Comparison of ENCODE assay signal across 29 mouse cellular contexts in genomic region chr2:67858340-67858739, GRCm38 (mm10).
DNase-seq lines count a peak whose midpoint lies in the region; ATAC-seq lines count a peak whose summit lies in the region.
"Had no signal": no experiment of that assay in that cellular context is flagged by ENCODE, and none has a peak within 500 bp of the region (broad histone marks: within the 10 kb centered on the region; RNA-seq: fewer than 3 reads in every experiment).

No protein-coding gene starts in this region.

- H3K9me3 ChIP-seq in forebrain, embryonic 15.5 days: no peaks in the 10 kb centered on the region
- no peaks in the 10 kb centered on the region for H3K9me3 ChIP-seq in forebrain, embryonic 11.5 days (ENCODE audit: control insufficient read depth, low read length)
- H3K9me3 ChIP-seq in hindbrain, embryonic 15.5 days: no peaks in the 10 kb centered on the region
- no peaks in the 10 kb centered on the region for H3K9me3 ChIP-seq in hindbrain, embryonic 14.5 days (ENCODE audit: control insufficient read depth, low read length)
- H3K9me3 ChIP-seq in midbrain, embryonic 14.5 days (ENCODE audit: control insufficient read depth, low read length): no peaks in the 10 kb centered on the region
- H3K9me3 ChIP-seq in midbrain, embryonic 15.5 days: no peaks in the 10 kb centered on the region
- H3K9me3 ChIP-seq in neural tube, embryonic 13.5 days: no peaks in the 10 kb centered on the region
- H3K9me3 ChIP-seq: embryonic facial prominence, embryonic 13.5 days; embryonic facial prominence, embryonic 15.5 days; forebrain, embryonic 10.5 days; forebrain, embryonic 13.5 days had no signal

- no peak overlapping the region for H3K27ac ChIP-seq in forebrain, embryonic 15.5 days (replicated peaks)
- H3K27ac ChIP-seq in forebrain, embryonic 11.5 days (ENCODE audit: low read depth, low read length): no peak overlapping the region
- H3K27ac ChIP-seq in hindbrain, embryonic 15.5 days (replicated peaks): 0 out of 2 replicates have a peak overlapping the region, but pooled peaks have one; percentile 1
- H3K27ac ChIP-seq in hindbrain, embryonic 14.5 days: no peak overlapping the region
- peak overlapping the region; percentile 15; the same call in 1 of the 2 replicates for H3K27ac ChIP-seq in midbrain, embryonic 14.5 days (replicated peaks; ENCODE audit: low read depth, low read length)
- H3K27ac ChIP-seq in midbrain, embryonic 15.5 days: no peak overlapping the region
- peak overlapping the region; percentile 46 for H3K27ac ChIP-seq in neural tube, embryonic 13.5 days (replicated peaks)
- H3K27ac ChIP-seq: embryonic facial prominence, embryonic 13.5 days; embryonic facial prominence, embryonic 15.5 days; forebrain, embryonic 10.5 days; forebrain, embryonic 13.5 days had no signal

- no peaks in the 10 kb centered on the region for H3K36me3 ChIP-seq in forebrain, embryonic 15.5 days
- no peaks in the 10 kb centered on the region for H3K36me3 ChIP-seq in forebrain, embryonic 11.5 days (ENCODE audit: control insufficient read depth, insufficient read depth, low read length)
- H3K36me3 ChIP-seq in hindbrain, embryonic 15.5 days: no peaks in the 10 kb centered on the region
- H3K36me3 ChIP-seq in hindbrain, embryonic 14.5 days (replicated peaks; ENCODE audit: control insufficient read depth, insufficient read depth): no peaks in the 10 kb centered on the region
- no peaks in the 10 kb centered on the region for H3K36me3 ChIP-seq in midbrain, embryonic 14.5 days (ENCODE audit: control insufficient read depth, insufficient read depth, low read length)
- H3K36me3 ChIP-seq in midbrain, embryonic 15.5 days (replicated peaks): no peaks in the 10 kb centered on the region
- no peaks in the 10 kb centered on the region for H3K36me3 ChIP-seq in neural tube, embryonic 13.5 days
- H3K36me3 ChIP-seq: embryonic facial prominence, embryonic 13.5 days; embryonic facial prominence, embryonic 15.5 days; forebrain, embryonic 10.5 days; G1E had no signal

- H3K4me3 ChIP-seq in forebrain, embryonic 15.5 days: no peak overlapping the region
- no peak overlapping the region for H3K4me3 ChIP-seq in forebrain, embryonic 11.5 days (ENCODE audit: low read depth, low read length)
- no peak overlapping the region for H3K4me3 ChIP-seq in hindbrain, embryonic 15.5 days
- H3K4me3 ChIP-seq in hindbrain, embryonic 14.5 days (replicated peaks; ENCODE audit: low read length): no peak overlapping the region
- H3K4me3 ChIP-seq in midbrain, embryonic 14.5 days (replicated peaks; ENCODE audit: low read depth, low read length): no peak overlapping the region
- H3K4me3 ChIP-seq in midbrain, embryonic 15.5 days: no peak overlapping the region
- no peak overlapping the region for H3K4me3 ChIP-seq in neural tube, embryonic 13.5 days
- H3K4me3 ChIP-seq: embryonic facial prominence, embryonic 13.5 days; embryonic facial prominence, embryonic 15.5 days; erythroblast, embryonic 14.5 days; forebrain, embryonic 10.5 days; forebrain, embryonic 13.5 days had no signal

- DNase-seq in forebrain, embryonic 11.5 days (ENCODE audit: low spot score): no peak
- DNase-seq in hindbrain, embryonic 14.5 days (ENCODE audit: low spot score): no peak
- no peak for DNase-seq in midbrain, embryonic 14.5 days
- no peak for DNase-seq in neural tube, embryonic 10.5 days (ENCODE audit: extremely low spot score, low spot score)
- DNase-seq: adrenal gland, adult 2 months; adrenal gland, postnatal 10 days; adrenal gland, postnatal 25 days; B cell, adult 2 months; cerebellum, adult 11 months; cerebellum, adult 18-20 months; cerebellum, adult 8-10 months; cerebellum, adult 9-11 months; cerebellum, postnatal 14 days; cerebellum, postnatal 36 days; embryo, embryonic 11 days had no signal

- no peaks in the 10 kb centered on the region for H3K27me3 ChIP-seq in forebrain, embryonic 15.5 days
- no peaks in the 10 kb centered on the region for H3K27me3 ChIP-seq in forebrain, embryonic 11.5 days (ENCODE audit: control insufficient read depth, insufficient read depth, low read length)
- H3K27me3 ChIP-seq in hindbrain, embryonic 15.5 days: no peaks in the 10 kb centered on the region
- no peaks in the 10 kb centered on the region for H3K27me3 ChIP-seq in hindbrain, embryonic 14.5 days (ENCODE audit: control insufficient read depth, insufficient read depth, low read length)
- H3K27me3 ChIP-seq in midbrain, embryonic 14.5 days (ENCODE audit: control insufficient read depth, insufficient read depth, low read length): no peaks in the 10 kb centered on the region
- no peaks in the 10 kb centered on the region for H3K27me3 ChIP-seq in midbrain, embryonic 15.5 days (replicated peaks)
- H3K27me3 ChIP-seq in neural tube, embryonic 13.5 days: no peaks in the 10 kb centered on the region
- H3K27me3 ChIP-seq: CH12.LX; embryonic facial prominence, embryonic 13.5 days; embryonic facial prominence, embryonic 15.5 days; forebrain, embryonic 13.5 days; Patski had no signal

- H3K4me2 ChIP-seq in forebrain, embryonic 15.5 days (replicated peaks): no peak overlapping the region
- H3K4me2 ChIP-seq in forebrain, embryonic 11.5 days (ENCODE audit: low read depth, low read length, severe bottlenecking): no peak overlapping the region
- H3K4me2 ChIP-seq in hindbrain, embryonic 15.5 days: no peak overlapping the region
- no peak overlapping the region for H3K4me2 ChIP-seq in hindbrain, embryonic 14.5 days (replicated peaks)
- no peak overlapping the region for H3K4me2 ChIP-seq in midbrain, embryonic 14.5 days (ENCODE audit: low read length)
- H3K4me2 ChIP-seq in midbrain, embryonic 15.5 days: no peak overlapping the region
- no peak overlapping the region for H3K4me2 ChIP-seq in neural tube, embryonic 13.5 days
- H3K4me2 ChIP-seq: embryonic facial prominence, embryonic 13.5 days; embryonic facial prominence, embryonic 15.5 days; forebrain, embryonic 13.5 days had no signal

- no peaks in the 10 kb centered on the region for H3K4me1 ChIP-seq in forebrain, embryonic 15.5 days
- H3K4me1 ChIP-seq in forebrain, embryonic 11.5 days (replicated peaks; ENCODE audit: control insufficient read depth, insufficient read depth, low read length): no peaks in the 10 kb centered on the region
- H3K4me1 ChIP-seq in hindbrain, embryonic 15.5 days (replicated peaks): no peaks in the 10 kb centered on the region
- no peaks in the 10 kb centered on the region for H3K4me1 ChIP-seq in hindbrain, embryonic 14.5 days (replicated peaks; ENCODE audit: control insufficient read depth, insufficient read depth, low read length)
- H3K4me1 ChIP-seq in midbrain, embryonic 14.5 days (ENCODE audit: control insufficient read depth, insufficient read depth, low read length): no peaks in the 10 kb centered on the region
- H3K4me1 ChIP-seq in midbrain, embryonic 15.5 days: no peaks in the 10 kb centered on the region
- H3K4me1 ChIP-seq in neural tube, embryonic 13.5 days (replicated peaks): peaks cover 6% of the 10 kb centered on the region; the same call in 1 of the 2 replicates
- H3K4me1 ChIP-seq: embryonic facial prominence, embryonic 13.5 days; embryonic facial prominence, embryonic 15.5 days; forebrain, embryonic 10.5 days had no signal

- no peak overlapping the region for H3K9ac ChIP-seq in forebrain, embryonic 15.5 days (replicated peaks)
- H3K9ac ChIP-seq in forebrain, embryonic 11.5 days (ENCODE audit: low read length): no peak overlapping the region
- no peak overlapping the region for H3K9ac ChIP-seq in hindbrain, embryonic 15.5 days
- no peak overlapping the region for H3K9ac ChIP-seq in hindbrain, embryonic 14.5 days
- H3K9ac ChIP-seq in midbrain, embryonic 14.5 days (replicated peaks; ENCODE audit: low read length): no peak overlapping the region
- no peak overlapping the region for H3K9ac ChIP-seq in midbrain, embryonic 15.5 days
- no peak overlapping the region for H3K9ac ChIP-seq in neural tube, embryonic 13.5 days
- H3K9ac ChIP-seq: embryonic facial prominence, embryonic 13.5 days; embryonic facial prominence, embryonic 15.5 days; forebrain, embryonic 13.5 days had no signal

- 87% methylated on average over 2 of the region's 2 CpGs for WGBS in forebrain, embryonic 15.5 days
- WGBS in forebrain, embryonic 11.5 days: 95% methylated on average over 2 of the region's 2 CpGs
- WGBS in hindbrain, embryonic 15.5 days: 82% methylated on average over 2 of the region's 2 CpGs
- WGBS in hindbrain, embryonic 14.5 days: 78% methylated on average over 2 of the region's 2 CpGs
- 94% methylated on average over 2 of the region's 2 CpGs for WGBS in midbrain, embryonic 14.5 days
- 91% methylated on average over 2 of the region's 2 CpGs for WGBS in midbrain, embryonic 15.5 days
- WGBS in neural tube, embryonic 13.5 days: 69% methylated on average over 2 of the region's 2 CpGs

- ATAC-seq in forebrain, embryonic 15.5 days (replicated peaks): 0 out of 2 replicates have a peak, but pooled peaks have one; percentile 6
- ATAC-seq in forebrain, embryonic 11.5 days (replicated peaks; ENCODE audit: low FRiP score): no peak
- ATAC-seq in hindbrain, embryonic 15.5 days (ENCODE audit: low FRiP score, low read depth): no peak
- ATAC-seq in hindbrain, embryonic 14.5 days (ENCODE audit: low FRiP score): no peak
- ATAC-seq in midbrain, embryonic 14.5 days (ENCODE audit: low FRiP score, low TSS enrichment): no peak
- no peak for ATAC-seq in midbrain, embryonic 15.5 days (replicated peaks)
- ATAC-seq in neural tube, embryonic 13.5 days (ENCODE audit: low read depth): peak; percentile 61; the same call in 1 of the 2 replicates
- ATAC-seq: activated CD4-positive, CD25-positive, alpha-beta regulatory T cell, adult 4 months; CD4-positive, CD25-positive, alpha-beta regulatory T cell, adult 4 months; Patski had no signal

Comparison
In these comparisons a context has a peak if more than half of its experiments do, and no peak if none do; other contexts are left out.
1. ATAC-seq: peak in forebrain, embryonic 15.5 days (single experiment) and neural tube, embryonic 13.5 days (single experiment); none in forebrain, embryonic 11.5 days (single experiment), hindbrain, embryonic 15.5 days (single experiment), hindbrain, embryonic 14.5 days (single experiment), midbrain, embryonic 14.5 days (single experiment) and midbrain, embryonic 15.5 days (single experiment).
2. H3K27ac ChIP-seq: peak in hindbrain, embryonic 15.5 days (single experiment), midbrain, embryonic 14.5 days (single experiment) and neural tube, embryonic 13.5 days (single experiment); none in forebrain, embryonic 15.5 days (single experiment), forebrain, embryonic 11.5 days (single experiment), hindbrain, embryonic 14.5 days (single experiment) and midbrain, embryonic 15.5 days (single experiment).